Mouse (Mus musculus): Measurements from ENCODE around the gene Olfr554. TPM values are rescaled to one million over a fixed set of nuclear protein-coding genes. Genes with fewer than 3 reads are reported as not detected.
"Not testable (repeated sequence)": the region's sequence is repeated elsewhere in the genome, so short reads cannot be mapped to it uniquely, and the experiment has no call there.

Gene Olfr554
- polyA plus RNA-seq (2015; fragmentation: Nextera tagmentation; extraction: Ambion mirVana), result not detected in 2 replicates

DNA sequence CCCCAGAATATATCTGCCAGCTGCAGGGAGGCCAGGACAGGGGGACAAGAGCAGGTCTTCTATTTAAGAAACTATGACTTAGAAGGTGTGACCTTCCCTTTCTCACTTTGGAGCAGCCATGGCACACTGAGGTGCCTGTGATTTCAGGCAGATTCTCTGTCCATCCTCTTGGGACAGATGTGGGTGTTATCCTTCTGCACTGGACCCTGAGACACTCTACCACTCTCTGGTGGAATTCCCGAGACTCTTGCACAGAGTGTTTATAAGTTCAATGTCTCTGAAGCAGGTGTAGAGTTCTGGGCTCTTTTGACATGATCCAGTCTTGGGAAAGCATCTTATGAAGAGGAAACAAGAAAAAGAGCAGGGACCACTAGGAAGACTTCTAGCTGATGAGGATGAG is at the start of gene Olfr554:
TSS of gene Olfr554 (plus strand) at position 301 of the 400 bp plus-strand sequence.
- H3K9ac ChIP-seq, result no peak within 1 kb of the TSS
- no peaks in the 10 kb centered on the region for H3K36me3 ChIP-seq
- 66% methylated on average over 1 of the region's 1 CpGs for WGBS
- H3K4me1 ChIP-seq, result no peaks in the 10 kb centered on the region
- no peak for ATAC-seq (ENCODE audit: borderline replicate concordance, extremely low read depth, low FRiP score, low TSS enrichment)
- no peak within 1 kb of the TSS for H3K4me3 ChIP-seq
- H3K4me2 ChIP-seq, result no peak within 1 kb of the TSS
- H3K27me3 ChIP-seq, result no peaks in the 10 kb centered on the region
- no peaks in the 10 kb centered on the region for H3K9me3 ChIP-seq
- no peak within 1 kb of the TSS for H3K27ac ChIP-seq

GRCm38 (mm10) chr7:102591786-102592185 is 46.4 kb upstream of the Olfr554 start, which contains the start of gene Olfr551:
Gene Olfr551, minus strand, starts transcription at chr7:102591886.
- Histone ChIP-seq H3K4me3 (no peak within 1 kb of the TSS), H3K36me3 (no peaks in the 10 kb centered on the region), H3K4me2 (no peak within 1 kb of the TSS), H3K27me3 (no peaks in the 10 kb centered on the region), H3K4me1 (no peaks in the 10 kb centered on the region), H3K9me3 (no peaks in the 10 kb centered on the region), H3K27ac (no peak within 1 kb of the TSS), H3K9ac (no peak within 1 kb of the TSS)
- 86% methylated on average over 3 of the region's 3 CpGs for WGBS
- ATAC-seq (ENCODE audit: borderline replicate concordance, extremely low read depth, low FRiP score, low TSS enrichment), result no peak

GRCm38 (mm10) chr7:102597378-102598031 is 40.7 kb upstream of the Olfr554 start, which contains the start of gene Olfr552:
Gene Olfr552, plus strand, starts transcription at chr7:102597770.
- Histone ChIP-seq H3K27me3 (no peaks in the 10 kb centered on the region), H3K4me3 (no peak within 1 kb of the TSS), H3K9me3 (no peaks in the 10 kb centered on the region), H3K4me1 (no peaks in the 10 kb centered on the region), H3K36me3 (no peaks in the 10 kb centered on the region), H3K27ac (no peak within 1 kb of the TSS), H3K4me2 (no peak within 1 kb of the TSS), H3K9ac (no peak within 1 kb of the TSS)
- WGBS, result 64% methylated on average over 1 of the region's 1 CpGs
- ATAC-seq (ENCODE audit: borderline replicate concordance, extremely low read depth, low FRiP score, low TSS enrichment), result no peak

DNA sequence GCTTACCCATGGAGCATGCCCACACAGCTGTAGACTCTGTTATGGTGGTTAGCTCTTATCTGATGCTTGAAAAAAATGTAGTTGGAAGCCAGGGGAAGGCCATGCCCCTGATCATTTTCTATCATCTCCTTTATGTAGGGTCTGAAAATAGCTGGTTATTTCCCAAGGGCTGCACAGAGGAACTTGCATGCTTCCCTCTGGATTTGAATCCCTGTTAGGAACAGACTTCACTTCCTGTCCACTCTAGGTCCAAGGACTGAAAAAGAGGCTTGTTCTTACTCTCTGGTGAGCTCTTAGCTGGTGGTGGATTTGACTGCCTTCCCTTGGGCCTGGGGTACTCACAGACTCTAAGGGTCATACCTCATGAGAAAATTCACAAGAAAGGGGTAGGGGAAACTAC is 20.1 kb upstream of the Olfr554 start, which contains the start of gene Olfr553:
TSS of gene Olfr553 (minus strand) at position 101 of the 400 bp plus-strand sequence.
- Histone ChIP-seq H3K4me1 (no peaks in the 10 kb centered on the region), H3K27ac (no peak within 1 kb of the TSS), H3K27me3 (no peaks in the 10 kb centered on the region; the same call in 1 of the 2 replicates), H3K9ac (no peak within 1 kb of the TSS), H3K36me3 (no peaks in the 10 kb centered on the region), H3K4me3 (no peak within 1 kb of the TSS), H3K4me2 (no peak within 1 kb of the TSS), H3K9me3 (no peaks in the 10 kb centered on the region)
- ATAC-seq (ENCODE audit: borderline replicate concordance, extremely low read depth, low FRiP score, low TSS enrichment), result no peak

DNA sequence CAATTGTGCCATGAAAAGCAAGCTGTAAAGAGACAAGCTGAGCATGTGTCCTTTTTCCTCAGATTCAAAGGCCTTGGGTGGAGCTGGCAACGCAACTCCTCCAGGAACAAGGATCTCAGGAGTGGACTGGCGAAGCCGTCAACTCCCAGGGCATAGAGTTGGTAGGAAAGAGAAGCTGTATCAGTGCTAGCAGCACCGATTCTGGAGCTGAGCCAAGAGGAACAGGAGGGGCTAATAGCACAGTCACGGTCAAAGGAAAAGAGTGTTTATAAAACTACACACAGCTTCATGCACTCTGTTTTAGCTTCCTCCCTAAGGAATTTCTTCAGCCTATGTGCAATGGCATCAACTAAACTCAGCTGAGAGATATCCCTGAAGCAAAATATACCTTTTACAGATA is 18.6 kb upstream of the Olfr554 start:
- ATAC-seq (ENCODE audit: borderline replicate concordance, extremely low read depth, low FRiP score, low TSS enrichment), result peak; percentile 62; the same call in 1 of the 2 replicates
- no peak overlapping the region for H3K4me3 ChIP-seq
- H3K27ac ChIP-seq, result no peak overlapping the region
- H3K36me3 ChIP-seq, result no peaks in the 10 kb centered on the region
- WGBS, result 28% methylated on average over 5 of the region's 5 CpGs
- H3K4me1 ChIP-seq, result no peaks in the 10 kb centered on the region
- H3K9ac ChIP-seq, result no peak overlapping the region
- H3K9me3 ChIP-seq, result no peaks in the 10 kb centered on the region
- no peaks in the 10 kb centered on the region; the same call in 1 of the 2 replicates for H3K27me3 ChIP-seq
- no peak overlapping the region for H3K4me2 ChIP-seq

GRCm38 (mm10) chr7:102620368-102620767 is 17.9 kb upstream of the Olfr554 start:
- not testable (repeated sequence) for H3K36me3 ChIP-seq; H3K4me1 ChIP-seq; H3K4me2 ChIP-seq; H3K9me3 ChIP-seq; H3K27ac ChIP-seq; H3K4me3 ChIP-seq; H3K9ac ChIP-seq; ATAC-seq (ENCODE audit: borderline replicate concordance, extremely low read depth, low FRiP score, low TSS enrichment); H3K27me3 ChIP-seq
- 83% methylated on average over 19 of the region's 19 CpGs for WGBS

- no peak overlapping the region for H3K4me3 ChIP-seq
- H3K27me3 ChIP-seq, result no peaks in the 10 kb centered on the region
- no peak overlapping the region for H3K4me2 ChIP-seq
- H3K36me3 ChIP-seq, result no peaks in the 10 kb centered on the region
- no peak overlapping the region for H3K27ac ChIP-seq
- H3K9me3 ChIP-seq, result no peaks in the 10 kb centered on the region
- no peaks in the 10 kb centered on the region for H3K4me1 ChIP-seq
- H3K9ac ChIP-seq, result no peak overlapping the region
- no peak for ATAC-seq (ENCODE audit: borderline replicate concordance, extremely low read depth, low FRiP score, low TSS enrichment)
- 25% methylated on average over 3 of the region's 3 CpGs for whole genome bisulfite sequencing
These were observed 1.6 kb upstream of the Olfr554 start for GRCm38 (mm10) chr7:102636665-102637064.

- H3K27ac ChIP-seq; H3K4me3 ChIP-seq; ATAC-seq (ENCODE audit: borderline replicate concordance, extremely low read depth, low FRiP score, low TSS enrichment); H3K9ac ChIP-seq; H3K4me1 ChIP-seq; H3K36me3 ChIP-seq; H3K4me2 ChIP-seq; H3K27me3 ChIP-seq; H3K9me3 ChIP-seq: not testable (repeated sequence)
- 72% methylated on average over 3 of the region's 4 CpGs for WGBS
These were observed 6.7 kb downstream of the Olfr554 start for GRCm38 (mm10) chr7:102644945-102645344.

DNA sequence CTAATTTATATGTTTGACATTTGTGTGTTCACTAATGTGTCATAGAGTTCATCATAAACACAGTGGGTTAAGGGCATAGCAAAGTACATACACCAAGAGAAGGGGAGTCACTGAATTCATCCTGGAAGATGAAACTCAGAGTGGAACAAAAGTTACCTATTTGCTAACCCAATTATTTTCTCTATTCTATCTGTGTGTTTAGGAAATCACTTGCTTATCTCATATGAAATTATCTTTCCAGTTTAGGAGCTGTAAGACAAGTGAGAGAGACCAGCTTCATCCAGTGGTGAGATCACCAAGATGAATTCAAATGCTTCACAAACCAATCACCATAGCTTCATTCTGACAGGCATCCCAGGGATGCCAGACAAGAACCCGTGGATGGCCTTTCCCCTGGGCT is 20.3 kb downstream of the Olfr554 start, which contains the start of gene Olfr555:
TSS of gene Olfr555 (plus strand) at position 301 of the 400 bp plus-strand sequence.
- Histone ChIP-seq H3K4me1 (no peaks in the 10 kb centered on the region), H3K27ac (no peak within 1 kb of the TSS), H3K4me3 (no peak within 1 kb of the TSS), H3K4me2 (no peak within 1 kb of the TSS), H3K27me3 (no peaks in the 10 kb centered on the region), H3K9ac (no peak within 1 kb of the TSS), H3K9me3 (no peaks in the 10 kb centered on the region), H3K36me3 (no peaks in the 10 kb centered on the region)
- no peak for ATAC-seq (ENCODE audit: borderline replicate concordance, extremely low read depth, low FRiP score, low TSS enrichment)
- WGBS, result 58% methylated on average over 1 of the region's 1 CpGs

- no peak for ATAC-seq (ENCODE audit: borderline replicate concordance, extremely low read depth, low FRiP score, low TSS enrichment)
- WGBS, result 55% methylated on average over 3 of the region's 3 CpGs
These were observed 26.4 kb downstream of the Olfr554 start, which contains the start of gene Olfr556 for GRCm38 (mm10) chr7:102664599-102664998. Gene Olfr556, plus strand, starts transcription at chr7:102664899.

DNA sequence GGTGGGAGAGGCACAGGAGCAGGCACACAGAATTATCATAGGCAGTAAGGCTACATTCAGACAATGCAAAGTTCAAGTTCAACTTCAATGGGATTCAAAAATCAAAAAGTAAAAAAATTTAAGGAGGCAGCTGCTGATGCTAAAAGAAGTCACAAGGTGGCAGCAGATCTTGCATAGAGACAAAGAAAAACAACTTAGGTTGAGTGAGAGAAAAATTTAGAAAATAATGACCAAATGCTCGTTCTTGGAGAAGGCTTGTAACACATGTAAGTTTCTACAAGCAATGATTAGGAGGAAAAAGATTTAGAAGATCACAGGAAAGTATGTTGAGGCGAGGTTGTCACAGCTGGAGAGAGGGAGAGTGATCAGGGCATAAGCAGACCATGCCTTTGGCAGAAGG is 27.1 kb downstream of the Olfr554 start:
- no peak overlapping the region for H3K9ac ChIP-seq
- H3K4me2 ChIP-seq, result no peak overlapping the region
- H3K36me3 ChIP-seq, result no peaks in the 10 kb centered on the region
- H3K9me3 ChIP-seq, result no peaks in the 10 kb centered on the region
- no peaks in the 10 kb centered on the region for H3K4me1 ChIP-seq
- 35% methylated on average over 2 of the region's 2 CpGs for WGBS
- H3K4me3 ChIP-seq, result no peak overlapping the region
- H3K27ac ChIP-seq, result no peak overlapping the region
- ATAC-seq (ENCODE audit: borderline replicate concordance, extremely low read depth, low FRiP score, low TSS enrichment), result no peak
- no peaks in the 10 kb centered on the region for H3K27me3 ChIP-seq

More at GRCm38 (mm10) chr7:102664599-102664998, 26.4 kb downstream of the Olfr554 start, which contains the start of gene Olfr556:
- Histone ChIP-seq H3K36me3 (no peaks in the 10 kb centered on the region), H3K9me3 (no peaks in the 10 kb centered on the region), H3K4me3 (no peak within 1 kb of the TSS), H3K27ac (no peak within 1 kb of the TSS), H3K4me1 (no peaks in the 10 kb centered on the region), H3K4me2 (no peak within 1 kb of the TSS), H3K27me3 (no peaks in the 10 kb centered on the region), H3K9ac (no peak within 1 kb of the TSS)

GRCm38 (mm10) chr7:102676225-102676624 is 38.0 kb downstream of the Olfr554 start:
- Histone ChIP-seq H3K27me3 (no peaks in the 10 kb centered on the region), H3K36me3 (no peaks in the 10 kb centered on the region), H3K27ac (no peak overlapping the region), H3K9me3 (no peaks in the 10 kb centered on the region), H3K4me1 (no peaks in the 10 kb centered on the region), H3K9ac (no peak overlapping the region), H3K4me3 (no peak overlapping the region), H3K4me2 (no peak overlapping the region)
- no peak for ATAC-seq (ENCODE audit: borderline replicate concordance, extremely low read depth, low FRiP score, low TSS enrichment)
- 73% methylated on average over 2 of the region's 2 CpGs for WGBS
